Mouse (Mus musculus) cerebellum, adult 11 months (tissue): ENCODE measurements around the gene Nab1.

Source experiments
- DNase-seq: peaks from one replicate; pipeline ENCODE4 v3.0.0; 2022

The Nab1 gene

GRCm38 (mm10) chr1:52470811-52471489, 29.5 kb downstream of the Nab1 start:
- no peak for DNase-seq

- no peak for DNase-seq
Measured at GRCm38 (mm10) chr1:52470326-52470725, 30.2 kb downstream of the Nab1 start.

GRCm38 (mm10) chr1:52466518-52467120, 33.9 kb downstream of the Nab1 start:
- no peak for DNase-seq

DNA sequence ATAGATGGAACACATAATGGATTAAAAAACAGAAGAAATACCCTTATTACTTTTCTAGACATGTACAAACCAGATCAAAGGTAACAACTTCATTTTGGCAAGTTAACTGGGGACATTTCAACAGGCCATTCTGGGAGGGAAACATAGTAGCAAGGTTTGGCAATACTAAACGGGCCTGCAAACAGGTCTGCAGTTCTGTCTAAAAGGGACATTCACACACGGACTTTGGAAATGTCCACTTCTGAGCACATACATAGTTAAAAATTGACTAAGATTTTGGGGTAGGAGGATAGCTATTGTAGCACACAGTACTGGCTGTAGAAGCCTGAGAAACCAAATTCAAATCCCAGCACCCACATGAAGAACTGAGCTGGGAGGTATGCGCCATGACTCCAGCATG, 34.6 kb downstream of the Nab1 start:
- DNase-seq: no peak

DNA sequence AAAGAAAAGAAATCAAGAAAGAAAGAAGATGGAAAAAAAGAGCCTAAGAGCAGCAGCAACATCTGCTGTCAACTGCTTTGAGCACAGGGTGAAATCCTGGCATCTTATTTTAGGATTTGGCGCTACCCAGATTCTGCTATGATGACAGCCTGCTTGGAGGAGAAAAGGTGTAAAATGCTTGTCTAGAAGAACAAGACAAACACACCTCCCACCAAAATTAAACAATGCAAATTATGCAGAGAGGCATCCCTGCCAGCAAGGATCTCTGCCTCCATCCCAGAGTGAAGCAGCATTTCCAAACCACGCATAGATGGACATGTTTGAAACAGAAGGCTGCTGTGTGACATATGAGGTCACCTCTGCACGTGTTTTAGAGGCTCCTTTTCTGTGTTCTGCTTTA, 35.2 kb downstream of the Nab1 start:
- no peak for DNase-seq

DNA sequence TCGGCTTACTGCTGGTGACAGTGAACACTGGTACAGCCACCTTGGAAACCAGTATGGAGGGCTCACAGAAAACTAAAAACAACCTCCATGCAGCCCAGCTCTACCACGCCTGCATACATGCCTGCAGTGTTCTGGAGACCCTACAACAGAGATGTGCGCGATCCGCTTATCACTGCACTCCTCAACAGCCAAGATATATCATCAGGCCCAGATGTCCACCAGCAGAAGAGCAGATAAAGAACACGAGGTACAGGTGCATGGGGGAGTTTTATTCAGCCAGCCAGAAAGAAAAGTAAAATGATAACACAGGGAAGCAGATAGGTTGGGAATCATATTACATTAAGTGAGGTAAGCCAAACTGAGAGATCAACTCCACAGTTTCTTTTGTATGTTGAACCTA, 37.2 kb downstream of the Nab1 start:
- DNase-seq: no peak

DNA sequence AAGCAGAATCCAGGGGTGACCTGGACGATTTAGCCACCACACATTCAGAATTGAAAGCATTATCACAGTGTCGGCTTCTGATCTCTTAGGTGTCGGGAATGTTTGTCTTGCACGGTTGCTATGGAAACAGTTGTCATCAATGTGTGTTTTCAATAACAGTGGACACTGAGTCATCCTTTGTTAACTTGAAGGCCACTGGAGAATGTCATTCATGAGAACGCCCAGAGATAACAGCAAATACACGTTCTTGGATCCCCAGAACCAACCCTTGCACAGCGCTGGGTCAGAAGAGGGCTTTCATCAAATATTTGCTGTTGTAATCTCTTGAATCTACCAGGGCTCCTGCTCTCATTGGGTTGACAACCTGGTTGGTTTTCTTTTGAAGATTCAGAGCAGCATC, 43.9 kb downstream of the Nab1 start:
- DNase-seq: no peak

DNA sequence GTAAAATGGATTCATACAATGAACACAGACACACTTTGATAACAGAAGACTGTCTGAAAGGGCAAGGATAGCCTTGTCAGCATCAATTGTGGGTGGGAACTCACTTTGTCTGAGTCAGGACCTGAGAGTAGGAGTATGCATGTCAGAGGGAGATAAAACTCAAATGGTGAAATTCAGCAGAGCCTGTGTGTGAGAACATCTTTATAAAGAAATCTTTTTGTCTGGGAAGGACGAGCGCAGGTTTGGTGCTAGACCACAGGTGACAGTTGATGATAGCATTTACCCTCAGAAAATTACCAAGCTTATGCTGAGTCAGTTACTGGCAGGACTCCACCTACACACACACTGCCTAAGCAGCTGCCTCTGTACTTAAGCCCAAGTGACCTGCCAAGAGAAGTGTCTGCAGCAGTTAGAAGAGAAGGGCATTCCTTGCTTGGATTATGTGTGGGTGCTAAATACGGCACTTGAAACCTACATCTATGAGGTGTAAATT, 45.9 kb downstream of the Nab1 start:
- DNase-seq: no peak

DNA sequence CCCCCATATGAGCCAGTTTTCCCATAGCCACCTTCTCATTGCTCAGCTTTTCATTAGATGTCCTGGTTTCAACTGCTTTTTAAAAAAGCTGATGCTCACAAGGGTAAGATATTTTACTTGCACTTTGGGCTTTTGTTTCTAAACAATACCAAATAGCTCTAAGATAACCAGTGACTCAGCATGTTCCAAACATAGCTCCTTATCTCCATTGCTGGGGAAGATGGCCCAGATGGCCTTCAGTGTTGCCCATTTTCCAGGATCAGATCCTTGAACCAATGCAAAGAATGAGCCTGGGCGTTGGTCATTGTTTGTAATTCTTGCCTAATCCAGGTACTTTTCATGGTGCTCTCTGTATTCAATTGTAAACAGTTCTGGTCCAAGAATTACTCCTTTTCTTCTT, 49.1 kb downstream of the Nab1 start:
- no peak for DNase-seq

GRCm38 (mm10) chr1:52435856-52436255, 64.6 kb downstream of the Nab1 start:
- DNase-seq: no peak

GRCm38 (mm10) chr1:52434085-52434484, 66.4 kb downstream of the Nab1 start:
- DNase-seq: no peak

- no peak for DNase-seq
Measured at GRCm38 (mm10) chr1:52431806-52432205, 68.7 kb downstream of the Nab1 start.

GRCm38 (mm10) chr1:52430606-52431005, 69.9 kb downstream of the Nab1 start:
- DNase-seq: no peak

DNA sequence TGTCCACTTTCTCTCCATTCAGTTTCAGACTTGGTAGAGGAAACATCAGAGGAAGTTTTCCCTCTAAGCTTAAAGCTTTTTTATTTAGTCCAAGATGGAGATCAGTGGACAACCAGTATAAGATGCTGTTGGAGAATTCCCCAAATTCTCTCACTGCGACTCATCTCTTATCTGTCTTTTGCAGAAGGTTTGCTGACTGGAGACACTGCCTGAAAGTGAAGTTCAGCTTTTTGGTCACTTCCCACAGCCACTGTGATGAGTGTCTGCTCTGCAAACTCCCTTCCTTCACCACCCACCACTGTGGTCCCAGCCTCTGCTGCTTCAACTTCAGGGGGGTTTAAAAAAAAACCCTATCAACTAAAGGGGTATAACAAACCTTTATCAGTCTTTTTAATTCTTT, 70.4 kb downstream of the Nab1 start:
- no peak for DNase-seq

GRCm38 (mm10) chr1:52427841-52428464, 72.5 kb downstream of the Nab1 start:
- no peak for DNase-seq

GRCm38 (mm10) chr1:52423846-52424245, 76.6 kb downstream of the Nab1 start:
- DNase-seq: no peak

GRCm38 (mm10) chr1:52423057-52423456, 77.4 kb downstream of the Nab1 start:
- no peak for DNase-seq

GRCm38 (mm10) chr1:52422137-52422536, 78.3 kb downstream of the Nab1 start:
- no peak for DNase-seq

GRCm38 (mm10) chr1:52421623-52422022, 78.9 kb downstream of the Nab1 start:
- no peak for DNase-seq

GRCm38 (mm10) chr1:52419088-52419819, 81.2 kb downstream of the Nab1 start:
- DNase-seq: no peak
